Mouse (Mus musculus): ENCODE data around the gene Leng1. TPM values are rescaled to one million over a fixed set of nuclear protein-coding genes. Genes with fewer than 3 reads are reported as not detected.

Leng1 gene
- polyA plus RNA-seq, 1 experiment from 2014 or later: 19.0 TPM

- Histone ChIP-seq H3K4me3 (peak within 1 kb of the TSS; percentile 83), H3K4me2 (replicated peaks) (peak within 1 kb of the TSS; percentile 88), H3K27ac (no peak within 1 kb of the TSS), H3K27me3 (no peaks in the 10 kb centered on the region), H3K4me1 (peaks cover 9% of the 10 kb centered on the region; the same call in 1 of the 2 replicates), H3K36me3 (peaks cover 21% of the 10 kb centered on the region), H3K9ac (no peak within 1 kb of the TSS), H3K9me3 (no peaks in the 10 kb centered on the region)
- no peak for ATAC-seq (ENCODE audit: low FRiP score, low read depth)
- WGBS: 83% methylated on average over 4 of the region's 4 CpGs
These were observed 49.6 kb downstream of the Leng1 start, which contains the start of gene Oscar for GRCm38 (mm10) chr7:3616057-3616388. TSS of gene Oscar (minus strand) at chr7:3616157.

DNA sequence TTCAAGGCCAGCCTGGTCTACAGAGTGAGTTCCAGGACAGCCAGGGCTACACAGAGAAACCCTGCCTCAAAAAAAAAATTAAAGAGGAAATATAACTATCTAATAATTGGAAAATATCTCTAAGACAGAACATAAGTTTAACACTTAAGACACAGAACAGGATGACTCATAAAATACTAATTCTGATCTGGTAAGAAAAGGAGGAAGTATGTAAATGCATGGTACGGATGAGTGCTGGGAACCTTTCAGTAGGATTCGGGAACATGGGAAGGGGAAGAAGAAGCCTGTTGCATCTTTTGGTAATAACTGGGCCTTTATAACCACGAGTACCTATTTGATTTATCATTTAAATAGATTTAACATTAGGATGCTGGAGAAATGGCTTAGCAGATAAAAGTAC, 51.6 kb downstream of the Leng1 start:
- Histone ChIP-seq H3K4me1 (peaks cover 9% of the 10 kb centered on the region; the same call in 1 of the 2 replicates), H3K4me3 (no peak overlapping the region), H3K27ac (no peak overlapping the region), H3K9me3 (no peaks in the 10 kb centered on the region), H3K27me3 (no peaks in the 10 kb centered on the region), H3K36me3 (peaks cover under 1% of the 10 kb centered on the region; the same call in 1 of the 2 replicates), H3K9ac (no peak overlapping the region), H3K4me2 (replicated peaks) (no peak overlapping the region)
- no peak for ATAC-seq (ENCODE audit: low FRiP score, low read depth)
- 81% methylated on average over 3 of the region's 3 CpGs for WGBS

GRCm38 (mm10) chr7:3611006-3611405, 54.6 kb downstream of the Leng1 start:
- H3K9me3 ChIP-seq: no peaks in the 10 kb centered on the region
- ATAC-seq (ENCODE audit: low FRiP score, low read depth): no peak
- H3K27ac ChIP-seq: no peak overlapping the region
- no peaks in the 10 kb centered on the region for H3K4me1 ChIP-seq
- H3K36me3 ChIP-seq: no peaks in the 10 kb centered on the region
- H3K9ac ChIP-seq: no peak overlapping the region
- H3K27me3 ChIP-seq: no peaks in the 10 kb centered on the region
- WGBS: 87% methylated on average over 13 of the region's 13 CpGs
- H3K4me2 ChIP-seq (replicated peaks): no peak overlapping the region
- no peak overlapping the region for H3K4me3 ChIP-seq

- no peaks in the 10 kb centered on the region for H3K27me3 ChIP-seq
- H3K9me3 ChIP-seq: no peaks in the 10 kb centered on the region
- WGBS: 84% methylated on average over 3 of the region's 3 CpGs
- H3K4me1 ChIP-seq: no peaks in the 10 kb centered on the region
- H3K27ac ChIP-seq: no peak overlapping the region
- no peak for ATAC-seq (ENCODE audit: low FRiP score, low read depth)
- no peak overlapping the region for H3K4me3 ChIP-seq
- no peak overlapping the region for H3K4me2 ChIP-seq (replicated peaks)
- no peak overlapping the region for H3K9ac ChIP-seq
- no peaks in the 10 kb centered on the region for H3K36me3 ChIP-seq
These were observed 55.2 kb downstream of the Leng1 start for GRCm38 (mm10) chr7:3610437-3610836.

Small RNAs within 50 kb of the gene (microRNA-seq; reads per million reads assigned to microRNA genes)
- gene Mir3572: 2.4 reads per million, percentile 8 among the genes with 10 or more reads in this experiment

Other genes with a start within 250 kb of the Leng1 start
- gene Cacng6, start 241.6 kb downstream of the Leng1 start, polyA plus RNA-seq (2015; fragmentation: Nextera tagmentation; extraction: Ambion mirVana): 6.8 and 7.4 TPM in 2 replicates
- 0.29 TPM in 1 of 2 replicates, not detected in the other for gene Tarm1, start 163.2 kb downstream of the Leng1 start, polyA plus RNA-seq (2015; fragmentation: Nextera tagmentation; extraction: Ambion mirVana)
- gene Oscar, start 49.7 kb downstream of the Leng1 start, polyA plus RNA-seq (2015; fragmentation: Nextera tagmentation; extraction: Ambion mirVana): 0.08 and 0.14 TPM in 2 replicates
- 435 and 440 TPM in 2 replicates for gene Ndufa3, start 48.5 kb downstream of the Leng1 start, polyA plus RNA-seq (2015; fragmentation: Nextera tagmentation; extraction: Ambion mirVana)
- 29.5 and 29.8 TPM in 2 replicates for gene Tfpt, start 35.9 kb downstream of the Leng1 start, polyA plus RNA-seq (2015; fragmentation: Nextera tagmentation; extraction: Ambion mirVana)
- gene Prpf31, start 35.9 kb downstream of the Leng1 start, polyA plus RNA-seq (2015; fragmentation: Nextera tagmentation; extraction: Ambion mirVana): 121 and 124 TPM in 2 replicates
- 63.7 and 66.8 TPM in 2 replicates for gene Cnot3, start 20.6 kb downstream of the Leng1 start, polyA plus RNA-seq (2015; fragmentation: Nextera tagmentation; extraction: Ambion mirVana)
- gene Tmc4, start 11.7 kb upstream of the Leng1 start, polyA plus RNA-seq (2015; fragmentation: Nextera tagmentation; extraction: Ambion mirVana): 5.7 and 6.2 TPM in 2 replicates
- gene Tsen34, start 27.0 kb upstream of the Leng1 start, polyA plus RNA-seq (2015; fragmentation: Nextera tagmentation; extraction: Ambion mirVana): 268 and 271 TPM in 2 replicates
- gene Mboat7, start 27.7 kb upstream of the Leng1 start, polyA plus RNA-seq (2015; fragmentation: Nextera tagmentation; extraction: Ambion mirVana): 64.4 and 67.6 TPM in 2 replicates
- gene Rps9, start 38.2 kb upstream of the Leng1 start, polyA plus RNA-seq (2015; fragmentation: Nextera tagmentation; extraction: Ambion mirVana): 1,498 and 1,524 TPM in 2 replicates
- gene Pirb, start 54.6 kb upstream of the Leng1 start, polyA plus RNA-seq (2015; fragmentation: Nextera tagmentation; extraction: Ambion mirVana): 0.37 and 0.46 TPM in 2 replicates
- gene Gm15448, start 159.8 kb upstream of the Leng1 start, polyA plus RNA-seq (2015; fragmentation: Nextera tagmentation; extraction: Ambion mirVana): not detected in 2 replicates
- 0.08 and 0.14 TPM in 2 replicates for gene Pira2, start 179.2 kb upstream of the Leng1 start, polyA plus RNA-seq (2015; fragmentation: Nextera tagmentation; extraction: Ambion mirVana)
- not detected in 2 replicates for gene Gm14548, start 232.3 kb upstream of the Leng1 start, polyA plus RNA-seq (2015; fragmentation: Nextera tagmentation; extraction: Ambion mirVana)
- gene Lilra6, start 249.7 kb upstream of the Leng1 start, polyA plus RNA-seq (2015; fragmentation: Nextera tagmentation; extraction: Ambion mirVana): 0.06 TPM in 1 of 2 replicates, not detected in the other